Mouse (Mus musculus): ENCODE results near the gene Acp4. TPM values are rescaled to one million over a fixed set of nuclear protein-coding genes. Genes with fewer than 3 reads are reported as not detected.

The Acp4 gene
- polyA plus RNA-seq, 1 experiment, result not detected

DNA sequence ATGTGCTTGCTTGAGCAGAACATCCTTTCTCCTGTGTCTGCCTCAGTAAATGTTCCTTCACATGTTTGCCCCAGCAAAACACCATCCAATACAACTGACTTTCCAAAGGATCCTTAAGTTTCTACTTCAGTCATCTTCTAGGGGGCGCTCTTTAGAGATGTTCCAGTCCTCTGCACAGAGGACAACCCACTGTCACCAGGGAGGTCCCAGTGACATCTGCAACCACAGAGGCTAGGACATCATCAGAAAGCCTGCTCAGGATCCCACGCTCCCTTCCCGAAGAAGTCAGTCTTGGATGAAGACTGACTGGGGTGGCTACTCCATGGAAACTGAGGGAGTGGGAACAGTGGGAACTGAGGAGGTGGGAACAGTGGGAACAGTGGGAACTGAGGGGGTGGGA, 18.4 kb upstream of the Acp4 start:
- no peaks in the 10 kb centered on the region for H3K4me1 ChIP-seq (ENCODE audit: control insufficient read depth, insufficient read depth, insufficient read length)
- H3K4me3 ChIP-seq (ENCODE audit: extremely low read depth, insufficient read depth, insufficient read length), result no peak overlapping the region
- DNase-seq (ENCODE audit: low read depth in 1 of 2, low spot score in 2 of 2), result no peak
- H3K36me3 ChIP-seq (ENCODE audit: control insufficient read depth, insufficient read depth, low read length), result no peaks in the 10 kb centered on the region
- TF ChIP-seq CTCF (IDR thresholded peaks at IDR 0.05; ENCODE audit: extremely low read depth, insufficient read depth, insufficient read length, insufficient replicate concordance), result no peak
- TF ChIP-seq POLR2A (IDR thresholded peaks at IDR 0.05; ENCODE audit: low read depth, low read length), result no peak
- 80% methylated on average over 3 of the region's 3 CpGs for WGBS
- no peak overlapping the region for H3K27ac ChIP-seq (ENCODE audit: insufficient read depth, low read length)
- no peaks in the 10 kb centered on the region for H3K27me3 ChIP-seq (ENCODE audit: control insufficient read depth, insufficient read depth, low read length)

DNA sequence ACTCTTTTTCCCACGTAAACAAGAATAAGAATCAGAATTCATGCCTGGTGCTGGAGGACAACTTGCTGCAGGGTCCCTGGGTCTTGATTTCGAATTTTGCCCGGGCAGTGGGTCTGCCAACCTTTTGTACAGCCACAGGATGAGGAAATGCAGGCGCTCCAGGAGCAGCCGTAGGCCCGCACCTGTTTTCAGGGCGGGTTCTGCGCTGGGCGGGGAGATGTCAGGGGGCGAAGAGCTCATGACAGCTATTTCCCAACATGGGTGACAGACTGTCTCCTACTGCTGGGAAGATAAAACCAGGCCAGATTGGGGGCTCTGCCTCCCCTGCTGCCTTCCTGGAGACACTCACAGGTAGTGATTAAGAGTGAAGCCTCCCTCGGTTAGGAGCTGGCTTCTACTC, 16.9 kb upstream of the Acp4 start:
- TF ChIP-seq POLR2A (IDR thresholded peaks at IDR 0.05; ENCODE audit: low read depth, low read length), result no peak
- TF ChIP-seq CTCF (IDR thresholded peaks at IDR 0.05; ENCODE audit: extremely low read depth, insufficient read depth, insufficient read length, insufficient replicate concordance), result no peak
- WGBS, result 74% methylated on average over 11 of the region's 11 CpGs
- no peaks in the 10 kb centered on the region for H3K27me3 ChIP-seq (ENCODE audit: control insufficient read depth, insufficient read depth, low read length)
- no peak overlapping the region for H3K4me3 ChIP-seq (ENCODE audit: extremely low read depth, insufficient read depth, insufficient read length)
- H3K27ac ChIP-seq (ENCODE audit: insufficient read depth, low read length), result no peak overlapping the region
- no peak for DNase-seq (ENCODE audit: low read depth in 1 of 2, low spot score in 2 of 2)
- H3K4me1 ChIP-seq (ENCODE audit: control insufficient read depth, insufficient read depth, insufficient read length), result no peaks in the 10 kb centered on the region
- H3K36me3 ChIP-seq (ENCODE audit: control insufficient read depth, insufficient read depth, low read length), result no peaks in the 10 kb centered on the region

GRCm38 (mm10) chr7:44273446-44273845, 16.3 kb upstream of the Acp4 start:
- no peak for DNase-seq (ENCODE audit: low read depth in 1 of 2, low spot score in 2 of 2)
- Histone ChIP-seq H3K36me3 (ENCODE audit: control insufficient read depth, insufficient read depth, low read length) (no peaks in the 10 kb centered on the region), H3K27ac (ENCODE audit: insufficient read depth, low read length) (no peak overlapping the region), H3K27me3 (ENCODE audit: control insufficient read depth, insufficient read depth, low read length) (no peaks in the 10 kb centered on the region), H3K4me3 (ENCODE audit: extremely low read depth, insufficient read depth, insufficient read length) (no peak overlapping the region), H3K4me1 (ENCODE audit: control insufficient read depth, insufficient read depth, insufficient read length) (no peaks in the 10 kb centered on the region)
- TF ChIP-seq CTCF (IDR thresholded peaks at IDR 0.05; ENCODE audit: extremely low read depth, insufficient read depth, insufficient read length, insufficient replicate concordance) (no peak), POLR2A (IDR thresholded peaks at IDR 0.05; ENCODE audit: low read depth, low read length) (no peak)
- 72% methylated on average over 7 of the region's 7 CpGs for WGBS

DNA sequence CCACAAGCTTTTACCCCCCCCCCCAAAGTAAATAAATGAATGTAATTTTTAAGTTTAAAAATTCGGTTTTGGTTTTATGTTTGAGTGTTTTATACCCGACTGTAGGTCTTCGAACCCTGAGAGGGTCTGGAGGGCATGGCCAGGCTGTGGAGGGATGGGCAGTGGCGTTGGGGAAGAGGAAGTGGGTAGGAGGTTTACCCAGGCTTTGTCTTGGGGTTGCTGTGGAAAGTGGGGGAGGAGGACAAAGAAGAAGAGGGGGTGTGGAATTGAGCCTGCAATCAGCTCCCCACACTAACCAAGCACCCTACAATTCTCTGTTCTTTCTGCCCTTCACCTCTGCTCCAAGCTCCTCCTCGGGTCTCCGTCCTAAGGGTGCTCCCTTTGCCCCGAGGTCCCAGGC, 15.4 kb upstream of the Acp4 start:
- H3K4me3 ChIP-seq (ENCODE audit: extremely low read depth, insufficient read depth, insufficient read length), result no peak overlapping the region
- H3K27me3 ChIP-seq (ENCODE audit: control insufficient read depth, insufficient read depth, low read length), result no peaks in the 10 kb centered on the region
- WGBS, result 71% methylated on average over 7 of the region's 7 CpGs
- no peak overlapping the region for H3K27ac ChIP-seq (ENCODE audit: insufficient read depth, low read length)
- no peak for DNase-seq (ENCODE audit: low read depth in 1 of 2, low spot score in 2 of 2)
- TF ChIP-seq POLR2A (IDR thresholded peaks at IDR 0.05; ENCODE audit: low read depth, low read length) (no peak), CTCF (IDR thresholded peaks at IDR 0.05; ENCODE audit: extremely low read depth, insufficient read depth, insufficient read length, insufficient replicate concordance) (no peak)
- no peaks in the 10 kb centered on the region for H3K36me3 ChIP-seq (ENCODE audit: control insufficient read depth, insufficient read depth, low read length)
- no peaks in the 10 kb centered on the region for H3K4me1 ChIP-seq (ENCODE audit: control insufficient read depth, insufficient read depth, insufficient read length)

GRCm38 (mm10) chr7:44271309-44271708, 14.1 kb upstream of the Acp4 start:
- Histone ChIP-seq H3K4me3 (ENCODE audit: extremely low read depth, insufficient read depth, insufficient read length) (no peak overlapping the region), H3K4me1 (ENCODE audit: control insufficient read depth, insufficient read depth, insufficient read length) (no peaks in the 10 kb centered on the region), H3K27me3 (ENCODE audit: control insufficient read depth, insufficient read depth, low read length) (no peaks in the 10 kb centered on the region), H3K36me3 (ENCODE audit: control insufficient read depth, insufficient read depth, low read length) (no peaks in the 10 kb centered on the region), H3K27ac (ENCODE audit: insufficient read depth, low read length) (no peak overlapping the region)
- DNase-seq (ENCODE audit: low read depth in 1 of 2, low spot score in 2 of 2), result no peak
- WGBS, result 69% methylated on average over 2 of the region's 2 CpGs
- TF ChIP-seq CTCF (IDR thresholded peaks at IDR 0.05; ENCODE audit: extremely low read depth, insufficient read depth, insufficient read length, insufficient replicate concordance), result no peak
- TF ChIP-seq POLR2A (IDR thresholded peaks at IDR 0.05; ENCODE audit: low read depth, low read length), result no peak

GRCm38 (mm10) chr7:44269397-44269796, 12.2 kb upstream of the Acp4 start:
- Histone ChIP-seq H3K36me3 (ENCODE audit: control insufficient read depth, insufficient read depth, low read length) (no peaks in the 10 kb centered on the region), H3K27ac (ENCODE audit: insufficient read depth, low read length) (no peak overlapping the region), H3K4me1 (ENCODE audit: control insufficient read depth, insufficient read depth, insufficient read length) (no peaks in the 10 kb centered on the region), H3K4me3 (ENCODE audit: extremely low read depth, insufficient read depth, insufficient read length) (no peak overlapping the region), H3K27me3 (ENCODE audit: control insufficient read depth, insufficient read depth, low read length) (no peaks in the 10 kb centered on the region)
- TF ChIP-seq POLR2A (IDR thresholded peaks at IDR 0.05; ENCODE audit: low read depth, low read length) (no peak), CTCF (IDR thresholded peaks at IDR 0.05; ENCODE audit: extremely low read depth, insufficient read depth, insufficient read length, insufficient replicate concordance) (no peak)
- WGBS, result 49% methylated on average over 2 of the region's 2 CpGs
- no peak for DNase-seq (ENCODE audit: low read depth in 1 of 2, low spot score in 2 of 2)

DNA sequence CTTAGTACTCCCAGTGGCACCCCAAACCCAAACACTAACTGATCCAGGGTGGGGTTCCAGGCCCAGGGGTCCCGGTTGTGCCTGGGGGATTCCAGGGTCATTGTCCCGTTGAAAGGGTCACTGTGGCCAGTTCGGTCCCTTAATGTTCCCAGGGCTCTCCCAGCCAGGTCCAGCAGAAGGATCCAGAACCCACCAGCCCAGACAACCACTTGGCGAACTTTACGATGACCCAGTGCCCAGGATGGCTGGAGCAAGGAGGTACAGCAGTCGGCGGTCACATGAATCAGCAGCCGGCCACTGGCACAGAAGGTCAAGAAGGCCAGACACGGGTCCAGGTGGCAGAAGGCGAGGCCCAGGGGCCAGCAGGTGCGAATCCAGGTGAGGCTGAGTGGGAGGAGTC, 10.9 kb upstream of the Acp4 start:
- WGBS, result 87% methylated on average over 11 of the region's 11 CpGs
- no peak overlapping the region for H3K4me3 ChIP-seq (ENCODE audit: extremely low read depth, insufficient read depth, insufficient read length)
- no peak for DNase-seq (ENCODE audit: low read depth in 1 of 2, low spot score in 2 of 2)

More for the DNA sequence above, 10.9 kb upstream of the Acp4 start:
- Histone ChIP-seq H3K4me1 (ENCODE audit: control insufficient read depth, insufficient read depth, insufficient read length) (no peaks in the 10 kb centered on the region), H3K27ac (ENCODE audit: insufficient read depth, low read length) (no peak overlapping the region), H3K27me3 (ENCODE audit: control insufficient read depth, insufficient read depth, low read length) (no peaks in the 10 kb centered on the region), H3K36me3 (ENCODE audit: control insufficient read depth, insufficient read depth, low read length) (no peaks in the 10 kb centered on the region)
- TF ChIP-seq POLR2A (IDR thresholded peaks at IDR 0.05; ENCODE audit: low read depth, low read length), result no peak
- no peak for TF ChIP-seq CTCF (IDR thresholded peaks at IDR 0.05; ENCODE audit: extremely low read depth, insufficient read depth, insufficient read length, insufficient replicate concordance)

Measured in spleen, adult 2 months (tissue).